Mouse (Mus musculus): ENCODE results near the gene Jmjd6.

DNA sequence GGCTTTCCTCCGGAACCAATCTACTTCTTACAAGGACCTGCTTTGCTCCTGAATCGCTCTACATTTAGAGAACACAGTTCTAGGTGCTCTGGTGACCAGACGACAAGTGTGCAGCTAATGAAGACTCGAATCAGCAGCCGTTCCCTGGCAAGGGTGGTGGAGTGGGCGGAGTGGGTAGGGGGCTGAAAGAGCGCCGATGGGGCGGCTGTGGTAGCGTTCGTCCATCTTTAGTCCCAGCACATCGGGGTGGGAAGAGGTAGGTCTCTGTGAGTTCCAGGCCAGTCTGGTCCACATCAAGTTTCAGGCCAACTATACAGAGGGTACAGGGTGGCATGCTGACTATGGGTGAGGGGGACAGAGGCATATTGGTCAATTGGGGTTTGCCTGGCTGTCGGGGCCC lies 29.6 kb downstream of the Jmjd6 start:
- TF ChIP-seq CTCF (IDR thresholded peaks at IDR 0.05; ENCODE audit: insufficient read depth, low read length), result no peak
- TF ChIP-seq POLR2A (IDR thresholded peaks at IDR 0.05; ENCODE audit: borderline replicate concordance, extremely low read depth, low read depth, low read length), result no peak
